Mouse (Mus musculus): ENCODE measurements around the gene Rac2. TPM values are rescaled to one million over a fixed set of nuclear protein-coding genes. Genes with fewer than 3 reads are reported as not detected.
A peak's percentile ranks its signal among the peaks of the same experiment; 100 is the strongest.

The Rac2 gene
- total and polyA plus RNA-seq, 3 experiments, result 160 to 942 (median 453) TPM

GRCm38 (mm10) chr15:78590785-78591184 lies 18.2 kb upstream of the Rac2 start:
- H3K27ac ChIP-seq (ENCODE audit: insufficient read depth, low read depth), result peak overlapping the region; percentile 92
- H3K4me1 ChIP-seq (ENCODE audit: control insufficient read depth in 1 of 2, insufficient read depth in 2 of 2), result peaks cover 54 to 95% of the 10 kb centered on the region in 2 experiments
- no peaks in the 10 kb centered on the region for H3K27me3 ChIP-seq (replicated peaks)
- in situ Hi-C loops (cut with MboI; ENCODE audit: low pct_ligation_motif_present, low pct_unique_long_range_greater_than_20kb, low sequenced_read_pairs) (no loop called here), dilution Hi-C loops (cut with MboI; ENCODE audit: extremely low pct_ligation_motif_present, extremely low pct_unique_long_range_greater_than_20kb, low sequenced_read_pairs) (no loop called here)
- H3K79me2 ChIP-seq (replicated peaks; ENCODE audit: control insufficient read depth, extremely low read depth, insufficient read depth, poor library complexity, severe bottlenecking), result no peaks in the 10 kb centered on the region
- peak overlapping the region in 1 of 3 experiments; percentile 51 for H3K4me3 ChIP-seq (replicated peaks in 1 of 3; ENCODE audit: low read depth in 2 of 3, low read length in 2 of 3, poor library complexity in 1 of 3)
- DNase-seq (ENCODE audit: extremely low read depth), result no peak
- H3K4me2 ChIP-seq (ENCODE audit: insufficient read depth, low read depth, poor library complexity, severe bottlenecking), result peak overlapping the region; percentile 81
- no peaks in the 10 kb centered on the region for H3K36me3 ChIP-seq (replicated peaks in 1 of 2; ENCODE audit: control insufficient read depth in 1 of 2, insufficient read depth in 1 of 2, low read length in 1 of 2)
- peak; percentile 68 to 88 for TF ChIP-seq CTCF (conservative IDR thresholded peaks at IDR 0.05 in 1 of 2, IDR thresholded peaks at IDR 0.05 in 1 of 2; ENCODE audit: low read depth in 2 of 2, low read length in 2 of 2)
- no peak for TF ChIP-seq NELFE (IDR thresholded peaks at IDR 0.05; ENCODE audit: low read depth, low read length)
- 0 out of 2 replicates have a peak, but pooled peaks have one; percentile 22 for TF ChIP-seq MAX (IDR thresholded peaks at IDR 0.05; ENCODE audit: low read length)
- no peak for TF ChIP-seq MEF2A (IDR thresholded peaks at IDR 0.05; ENCODE audit: borderline replicate concordance, low read depth, low read length)
- no peak for TF ChIP-seq TCF12 (IDR thresholded peaks at IDR 0.05; ENCODE audit: low read depth, low read length)
- TF ChIP-seq SIN3A (IDR thresholded peaks at IDR 0.05; ENCODE audit: low read length), result peak; percentile 20; the same call in 1 of the 2 replicates
- 0 out of 2 replicates have a peak, but pooled peaks have one; percentile 23 for TF ChIP-seq MYC (IDR thresholded peaks at IDR 0.05; ENCODE audit: low read depth, low read length)
- TF ChIP-seq RAD21 (IDR thresholded peaks at IDR 0.05; ENCODE audit: low read depth, low read length), result peak; percentile 46
- peak; percentile 54 for TF ChIP-seq SMC3 (IDR thresholded peaks at IDR 0.05; ENCODE audit: low read depth, low read length)
- no peak for TF ChIP-seq POLR2AphosphoS2 (IDR thresholded peaks at IDR 0.05; ENCODE audit: low read depth, low read length)
- no peak for TF ChIP-seq HCFC1 (IDR thresholded peaks at IDR 0.05; ENCODE audit: low read depth, low read length)
- peaks cover 8% of the 10 kb centered on the region for H3K9me3 ChIP-seq (replicated peaks; ENCODE audit: low read length)
- peak overlapping the region; percentile 64 for H3K9ac ChIP-seq (ENCODE audit: insufficient read depth, low read depth)

GRCm38 (mm10) chr15:78589936-78590335 lies 17.4 kb upstream of the Rac2 start:
- no peak for TF ChIP-seq TBP (conservative IDR thresholded peaks at IDR 0.05; ENCODE audit: low read depth, low read length)
- no peak for TF ChIP-seq SMC3 (IDR thresholded peaks at IDR 0.05; ENCODE audit: low read depth, low read length)
- TF ChIP-seq PAX5 (IDR thresholded peaks at IDR 0.05; ENCODE audit: low read length), result no peak
- no peak for TF ChIP-seq ZKSCAN1 (IDR thresholded peaks at IDR 0.05; ENCODE audit: borderline replicate concordance, low read depth, low read length)
- no peak for TF ChIP-seq SIN3A (IDR thresholded peaks at IDR 0.05; ENCODE audit: low read length)
- no peak for TF ChIP-seq RCOR1 (conservative IDR thresholded peaks at IDR 0.05; ENCODE audit: low read depth, low read length)
- TF ChIP-seq ZNF384 (IDR thresholded peaks at IDR 0.05; ENCODE audit: low read depth, low read length), result no peak
- TF ChIP-seq MAX (IDR thresholded peaks at IDR 0.05; ENCODE audit: low read length), result no peak
- TF ChIP-seq MAZ (IDR thresholded peaks at IDR 0.05; ENCODE audit: low read depth, low read length), result no peak
- DNase-seq (ENCODE audit: extremely low read depth), result no peak
- no peaks in the 10 kb centered on the region for H3K36me3 ChIP-seq (replicated peaks in 1 of 2; ENCODE audit: control insufficient read depth in 1 of 2, insufficient read depth in 1 of 2, low read length in 1 of 2)
- peaks cover 55 to 95% of the 10 kb centered on the region in 2 experiments for H3K4me1 ChIP-seq (ENCODE audit: control insufficient read depth in 1 of 2, insufficient read depth in 2 of 2)
- no peak overlapping the region for H3K4me2 ChIP-seq (ENCODE audit: insufficient read depth, low read depth, poor library complexity, severe bottlenecking)
- no peaks in the 10 kb centered on the region for H3K27me3 ChIP-seq (replicated peaks)
- dilution Hi-C loops (cut with MboI; ENCODE audit: extremely low pct_ligation_motif_present, extremely low pct_unique_long_range_greater_than_20kb, low sequenced_read_pairs), result no loop called here
- H3K27ac ChIP-seq (ENCODE audit: insufficient read depth, low read depth), result peak overlapping the region; percentile 96
- no peak overlapping the region for H3K9ac ChIP-seq (ENCODE audit: insufficient read depth, low read depth)
- no peaks in the 10 kb centered on the region for H3K79me2 ChIP-seq (replicated peaks; ENCODE audit: control insufficient read depth, extremely low read depth, insufficient read depth, poor library complexity, severe bottlenecking)
- H3K9me3 ChIP-seq (replicated peaks; ENCODE audit: low read length), result peaks cover 8% of the 10 kb centered on the region
- in situ Hi-C loops (cut with MboI; ENCODE audit: low pct_ligation_motif_present, low pct_unique_long_range_greater_than_20kb, low sequenced_read_pairs), result loop anchor here (5.0 kb wide), 1 partner anchor 32 kb away; no protein-coding TSS in a partner anchor
- no peak overlapping the region for H3K4me3 ChIP-seq (replicated peaks in 1 of 3; ENCODE audit: low read depth in 2 of 3, low read length in 2 of 3, poor library complexity in 1 of 3)

Data from CH12.LX (cell line).